Mouse (Mus musculus) heart, adult 8-10 months (tissue): ENCODE measurements around the gene Gm17087. TPM values are rescaled to one million over a fixed set of nuclear protein-coding genes. Genes with fewer than 3 reads are reported as not detected.

ENCODE experiments used
- DNase-seq: peaks from one replicate; pipeline ENCODE4 v3.0.0; 2022; ENCODE audit warnings: low spot score
- total RNA-seq, 4 experiments: library from RNA; stranded (reverse); gene quantifications; 2 replicates each; pipeline ENCODE4 v1.2.4; 2022

Gm17087 gene
- total RNA-seq: not detected

DNA sequence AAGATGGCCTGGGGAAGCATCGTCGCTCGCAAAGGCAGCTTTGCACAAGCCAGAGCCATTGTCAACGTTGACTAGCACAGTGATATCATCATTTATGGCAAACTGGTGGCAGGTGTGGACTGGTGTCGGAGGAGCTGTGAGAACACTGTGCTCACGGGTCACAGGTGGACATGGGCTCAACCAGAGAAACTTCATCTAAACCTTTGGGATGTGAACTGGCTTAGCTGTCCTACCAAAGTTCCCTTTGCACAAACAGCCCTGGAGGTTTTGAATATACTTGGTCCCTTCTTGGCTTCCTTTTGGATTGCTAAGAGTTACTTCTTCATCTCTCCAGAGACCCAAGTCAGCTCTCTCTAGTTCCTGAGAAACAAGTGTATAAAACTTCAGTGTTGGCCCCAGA lies at the start of gene Gm17087:
Gm17087 (minus strand) TSS at position 101 of the 400 bp plus-strand sequence.
- no peak for DNase-seq

DNA sequence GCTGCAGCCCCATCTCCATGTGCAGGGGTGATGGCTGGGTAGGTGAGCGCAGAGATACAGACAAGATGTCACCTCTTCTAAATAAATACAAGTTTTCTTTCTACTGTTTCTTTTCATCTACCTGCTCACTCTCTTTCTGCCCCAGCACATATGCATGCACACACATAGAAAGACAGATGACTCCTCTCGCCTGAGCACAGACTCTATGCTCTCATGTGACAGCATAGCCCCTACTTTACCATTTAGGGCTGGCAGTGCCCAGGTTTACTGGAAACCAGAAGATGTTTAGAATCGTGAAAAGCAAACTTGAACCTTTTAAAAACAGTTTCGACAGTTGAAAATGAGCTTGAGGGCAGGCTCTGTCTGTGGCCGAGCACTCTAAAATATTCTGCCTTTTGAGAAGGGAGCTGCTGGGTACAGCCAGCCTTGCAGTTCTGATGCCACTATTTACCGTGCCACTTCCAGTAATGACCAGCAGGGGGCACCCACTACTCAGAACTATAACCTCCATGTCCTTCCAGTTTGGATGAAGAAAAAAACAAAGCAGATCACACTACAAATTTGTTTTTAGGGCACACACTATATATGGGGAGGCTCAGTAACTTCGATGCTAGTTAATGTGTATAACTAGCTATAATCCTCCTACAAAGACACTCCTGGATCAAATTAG lies 47.3 kb upstream of the Gm17087 start:
- DNase-seq: peak; percentile 77

DNA sequence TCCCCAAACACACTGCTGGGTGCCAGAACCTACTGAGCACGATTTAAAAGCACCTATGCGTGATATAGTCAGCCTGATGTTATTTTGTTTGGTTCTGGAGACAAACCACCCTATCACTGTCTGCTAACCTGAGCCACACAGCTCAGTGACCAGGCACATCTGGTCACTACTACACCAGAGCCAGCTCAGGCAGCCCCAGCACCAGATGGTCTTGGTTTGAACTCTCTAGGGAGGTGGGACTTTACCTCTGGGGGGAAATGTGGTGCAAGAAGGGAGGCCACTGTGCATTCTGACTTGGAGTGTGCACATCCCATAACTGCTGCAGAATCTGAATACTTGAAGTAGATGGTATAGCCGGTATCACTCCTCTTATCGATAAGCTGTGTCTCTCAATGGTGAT lies 45.2 kb upstream of the Gm17087 start:
- DNase-seq: no peak

DNA sequence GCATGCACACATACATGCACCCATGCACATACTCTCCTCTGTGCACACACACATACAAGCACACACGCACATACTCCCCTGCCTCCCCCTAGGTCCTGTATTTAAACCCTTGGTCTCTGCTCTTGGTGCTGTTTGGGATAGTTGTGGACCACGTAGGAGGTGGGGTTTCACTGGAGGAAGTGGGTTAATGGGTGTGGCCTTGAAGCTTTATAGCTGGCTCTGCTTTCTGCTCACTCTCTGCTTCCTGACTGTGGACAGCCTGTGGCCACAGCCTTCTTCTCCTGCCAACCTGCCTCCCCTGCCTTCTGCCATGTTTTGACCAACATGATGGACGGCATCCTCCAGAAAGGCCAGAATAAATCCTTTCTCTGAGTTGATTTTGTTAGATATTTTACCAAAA lies 39.9 kb upstream of the Gm17087 start:
- DNase-seq: no peak

DNA sequence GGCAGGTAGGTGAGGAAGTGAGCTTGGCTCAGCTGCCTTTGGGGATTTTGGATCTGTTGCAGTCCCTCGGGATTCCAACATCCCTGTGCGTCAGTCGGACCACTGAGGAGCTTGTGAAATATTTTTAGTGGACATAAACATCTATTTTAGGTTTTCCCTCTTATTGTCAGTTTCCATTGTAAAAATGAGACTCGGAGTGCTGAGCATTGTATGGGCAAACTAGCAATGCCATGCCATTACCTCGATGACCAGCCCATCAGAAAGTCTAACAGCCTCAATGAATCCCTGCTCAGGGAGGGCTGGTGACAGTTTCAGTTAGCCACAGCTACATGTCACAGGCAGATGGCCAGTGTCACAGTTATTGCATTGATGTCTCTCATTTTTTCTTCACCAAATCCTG lies 39.2 kb upstream of the Gm17087 start:
- DNase-seq: no peak

DNA sequence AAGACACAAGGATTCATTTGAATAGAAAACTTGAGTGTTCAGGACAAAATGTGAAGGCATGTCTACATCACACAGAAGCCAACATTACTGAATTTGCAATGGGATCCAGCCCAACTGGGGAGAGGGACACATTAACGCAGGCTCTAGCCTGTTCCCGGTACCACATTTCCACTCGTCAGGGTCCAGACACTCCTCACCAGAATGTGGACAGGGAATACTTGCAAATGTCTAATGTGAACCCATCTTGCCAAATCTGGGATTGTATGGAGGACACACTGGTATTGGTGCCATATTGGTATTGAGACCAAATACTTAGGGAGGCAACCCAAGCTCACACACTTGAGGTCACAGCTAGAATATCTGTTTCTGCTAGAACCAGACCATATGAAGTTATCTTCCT lies 36.2 kb upstream of the Gm17087 start:
- DNase-seq: no peak

DNA sequence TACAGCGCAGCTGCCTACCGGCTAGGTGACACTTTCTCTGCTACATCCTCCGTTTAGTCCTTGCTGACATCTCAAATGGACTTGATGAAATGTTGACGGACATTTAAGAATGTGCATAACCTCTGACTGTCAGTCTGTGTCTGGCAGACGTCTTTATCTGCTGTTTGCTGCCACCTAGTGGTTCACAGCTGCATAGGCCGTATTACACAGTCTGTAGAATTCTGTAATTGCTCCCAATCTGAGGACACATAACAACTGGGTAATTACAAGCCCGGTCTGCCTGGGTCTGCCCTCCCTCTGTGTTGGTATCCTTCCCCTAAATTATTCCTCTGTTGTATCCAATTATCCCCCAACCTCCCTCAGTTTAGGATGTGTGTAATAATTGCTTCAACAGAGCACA lies 31.0 kb upstream of the Gm17087 start:
- peak; percentile 55 for DNase-seq

DNA sequence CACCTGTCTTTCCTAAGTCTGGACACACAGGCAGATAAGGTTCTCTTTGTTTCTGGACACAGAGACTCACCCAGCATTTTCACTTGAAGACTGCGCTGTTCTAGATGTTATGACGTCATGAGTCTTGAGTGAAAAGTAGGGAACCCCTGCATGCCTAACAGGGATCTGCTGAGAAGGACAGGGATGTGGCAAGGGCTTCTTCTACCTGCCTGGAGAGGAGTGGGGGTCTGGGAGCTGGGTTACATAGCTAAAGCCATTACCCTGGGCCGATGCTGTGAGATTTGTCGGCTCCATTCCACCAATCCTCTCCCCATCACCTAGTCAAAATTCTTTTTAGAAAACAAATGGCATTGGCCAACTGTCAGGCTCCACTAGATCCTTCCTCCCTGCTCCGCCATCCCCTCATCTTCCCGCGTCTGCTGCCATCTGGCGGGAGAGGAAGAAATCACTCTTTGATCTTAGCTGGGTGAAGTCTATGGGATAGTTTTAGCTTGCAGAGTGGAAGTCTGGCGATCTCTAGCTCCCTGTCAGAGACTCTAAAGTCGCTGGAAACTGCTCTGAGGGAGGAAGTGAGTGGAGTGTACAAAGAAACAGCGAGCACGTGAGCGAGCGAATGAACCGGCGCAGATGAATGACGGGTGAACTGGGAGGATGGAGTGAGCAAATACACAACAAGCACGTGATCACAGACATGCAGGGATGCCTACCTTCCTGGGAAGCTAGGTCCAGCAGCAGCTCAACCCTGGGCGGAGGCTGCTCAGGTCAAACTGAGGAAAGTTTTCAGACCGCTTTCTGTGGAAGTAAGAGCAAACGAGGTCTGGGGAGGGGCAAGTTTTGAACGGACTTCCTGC lies 25.9 kb upstream of the Gm17087 start:
- DNase-seq: peak; percentile 50

DNA sequence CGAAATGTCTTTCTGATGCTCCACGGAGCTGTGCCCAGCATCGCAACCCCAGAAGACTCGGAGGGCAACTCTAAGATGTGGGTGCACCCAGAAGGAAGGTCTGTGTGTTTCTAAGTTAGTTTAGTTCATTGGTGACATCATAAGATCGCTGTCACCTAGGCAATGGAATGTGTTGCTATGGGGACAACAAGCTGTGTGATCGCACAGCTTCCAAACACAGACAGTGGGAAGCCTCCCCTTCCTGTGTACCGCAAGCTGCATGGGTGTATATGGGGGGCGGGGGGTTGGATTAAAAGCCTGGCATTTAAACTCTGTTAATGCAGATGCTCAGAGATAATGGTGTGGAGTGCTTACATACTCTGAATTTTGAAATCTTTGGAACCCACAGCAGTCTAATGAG lies 14.8 kb upstream of the Gm17087 start:
- DNase-seq: no peak

DNA sequence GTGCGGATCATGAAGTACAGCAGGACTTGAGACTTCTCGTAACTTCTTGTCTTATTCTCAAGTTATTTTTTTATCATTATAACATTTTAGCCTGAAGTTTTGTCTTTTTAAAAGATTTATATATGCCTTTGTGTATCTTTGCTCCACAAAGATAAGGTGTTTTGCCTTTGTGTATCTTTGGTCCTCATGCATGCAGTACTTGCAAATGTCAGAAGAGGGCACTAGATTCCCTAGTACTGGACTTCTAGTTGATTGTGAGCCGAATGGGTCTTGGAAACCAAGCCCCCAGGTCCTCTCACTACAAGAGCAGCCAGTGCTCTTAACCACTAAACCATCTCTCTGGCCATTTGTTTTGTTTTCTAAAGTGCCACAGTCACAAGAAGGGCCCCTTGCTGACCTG lies 13.6 kb upstream of the Gm17087 start:
- DNase-seq: peak; percentile 19

DNA sequence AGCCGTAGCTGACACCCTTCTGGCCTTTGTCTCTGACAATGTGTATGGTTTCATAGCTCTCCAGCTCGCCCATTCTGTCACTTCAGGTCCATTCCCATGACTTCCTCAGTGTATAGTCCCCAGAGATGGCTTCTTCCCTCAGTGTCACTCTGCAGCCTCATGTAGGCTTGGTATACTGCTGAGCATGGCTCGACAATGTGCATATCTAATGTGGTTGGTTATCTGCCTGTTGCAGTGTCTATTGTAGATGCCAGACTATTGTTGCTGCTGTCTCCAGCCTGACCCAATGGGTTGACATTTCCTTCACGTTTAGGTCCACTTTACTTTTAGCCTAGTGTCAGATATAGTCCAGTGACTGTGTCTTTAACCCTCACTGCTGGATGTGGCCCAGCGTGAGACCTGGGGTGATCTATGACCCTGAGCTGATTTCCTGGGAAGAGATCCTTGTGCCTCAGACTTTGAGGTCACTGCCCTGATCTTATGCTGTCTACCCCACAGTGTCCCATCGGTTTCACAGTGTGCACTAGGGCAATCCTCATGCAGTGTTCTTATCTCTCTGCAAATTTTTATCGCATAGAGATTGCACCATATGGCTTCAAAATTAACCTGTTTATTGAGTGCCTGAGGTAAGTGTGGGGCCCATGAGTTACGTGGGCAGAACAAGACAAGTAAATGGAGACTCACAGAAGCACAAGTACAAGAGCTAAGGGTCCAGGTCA lies 7.0 kb upstream of the Gm17087 start:
- DNase-seq: no peak

DNA sequence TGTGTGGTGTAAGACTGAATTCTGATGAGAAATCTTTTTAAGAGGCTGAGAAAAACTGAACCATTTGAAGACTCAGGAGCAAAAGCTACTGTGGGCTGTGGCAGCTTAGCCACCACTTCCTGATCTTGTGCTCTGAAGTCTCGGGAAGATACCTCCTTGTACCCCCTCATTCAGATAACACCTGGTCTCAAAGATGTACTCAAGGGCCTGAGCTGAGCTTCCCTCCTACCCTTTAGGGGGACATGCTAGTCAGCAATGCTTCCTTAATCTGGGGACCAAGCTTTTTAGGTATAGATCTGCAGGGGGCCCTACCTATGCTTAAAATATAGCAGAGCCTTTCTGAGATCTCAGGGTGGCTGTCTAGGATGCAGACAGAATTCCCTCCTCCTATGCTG lies 3.9 kb downstream of the Gm17087 start:
- no peak for DNase-seq

DNA sequence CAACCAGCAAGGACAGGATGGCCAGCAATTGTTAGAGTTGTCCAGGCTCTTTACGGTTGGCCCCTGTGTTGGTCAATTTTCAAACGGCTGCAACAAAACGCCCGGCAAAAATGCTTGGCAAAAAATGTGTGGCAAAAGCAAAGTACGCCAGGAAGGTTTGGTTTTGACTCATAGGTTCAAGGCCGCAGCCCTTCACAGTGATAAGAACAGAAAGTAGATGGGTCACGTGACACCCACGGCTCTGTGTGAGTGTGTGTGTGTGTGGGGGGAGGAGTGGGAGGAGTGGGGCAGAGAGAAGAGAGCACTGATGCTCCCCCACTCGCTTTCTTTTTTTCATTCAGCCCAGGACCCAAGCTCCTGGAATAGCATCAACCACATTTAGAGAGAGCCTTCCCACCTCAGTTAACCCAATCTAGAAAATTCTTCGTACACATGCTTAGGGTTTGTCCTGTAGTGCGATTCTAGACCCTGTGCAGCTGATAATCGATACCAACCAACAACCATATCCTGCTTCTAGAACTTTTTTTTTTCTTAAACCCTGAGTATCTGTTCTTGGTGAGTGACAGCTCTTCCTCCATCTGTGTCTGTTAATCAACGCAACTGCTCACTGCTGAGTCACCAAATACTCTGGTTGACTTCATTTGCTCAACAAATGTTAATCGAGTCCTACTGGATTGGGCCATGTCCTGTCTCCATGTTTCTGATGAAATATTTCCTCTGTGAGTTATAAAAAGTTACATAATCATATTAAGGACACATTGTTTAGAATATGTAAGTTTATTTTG lies 4.5 kb downstream of the Gm17087 start:
- no peak for DNase-seq

DNA sequence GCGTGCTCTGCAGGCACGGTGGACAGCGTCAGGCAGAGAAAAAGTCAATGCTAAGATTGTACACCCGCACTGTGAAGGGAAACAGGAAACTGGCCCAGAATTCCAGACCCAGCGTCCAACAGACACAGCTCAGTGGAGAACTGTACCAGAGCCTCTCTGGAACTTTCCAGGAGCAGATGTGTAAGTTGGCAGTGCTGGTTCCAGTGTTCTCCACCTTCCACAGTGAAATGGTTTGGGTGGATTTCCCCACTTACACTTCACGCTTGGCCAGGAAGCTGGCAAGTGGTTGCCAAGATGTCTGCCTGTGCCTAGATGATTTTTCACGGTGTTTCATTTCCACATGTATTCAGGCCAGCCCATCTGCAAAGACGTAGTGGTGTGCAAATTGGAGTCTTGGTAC lies 8.8 kb downstream of the Gm17087 start:
- DNase-seq: no peak

DNA sequence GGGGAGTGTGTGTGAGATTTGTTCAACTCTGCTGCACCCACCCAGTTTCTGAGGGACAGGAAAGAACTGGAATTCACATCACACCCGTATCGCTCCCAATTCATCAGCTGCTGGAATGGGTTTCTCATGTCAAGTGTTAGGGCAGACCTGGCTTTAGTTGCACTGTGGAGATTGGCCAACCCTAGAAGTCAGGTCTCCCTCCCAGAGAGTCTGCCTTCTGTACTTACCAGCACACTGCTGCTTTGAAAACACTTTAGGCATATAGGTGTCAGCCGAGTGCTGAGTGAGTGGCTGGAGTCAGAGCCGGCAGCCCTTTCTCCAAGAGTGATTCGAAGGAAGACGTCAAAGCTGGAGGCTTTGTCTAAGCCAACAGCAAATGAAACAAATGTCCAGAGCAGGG lies 10.5 kb downstream of the Gm17087 start:
- no peak for DNase-seq

DNA sequence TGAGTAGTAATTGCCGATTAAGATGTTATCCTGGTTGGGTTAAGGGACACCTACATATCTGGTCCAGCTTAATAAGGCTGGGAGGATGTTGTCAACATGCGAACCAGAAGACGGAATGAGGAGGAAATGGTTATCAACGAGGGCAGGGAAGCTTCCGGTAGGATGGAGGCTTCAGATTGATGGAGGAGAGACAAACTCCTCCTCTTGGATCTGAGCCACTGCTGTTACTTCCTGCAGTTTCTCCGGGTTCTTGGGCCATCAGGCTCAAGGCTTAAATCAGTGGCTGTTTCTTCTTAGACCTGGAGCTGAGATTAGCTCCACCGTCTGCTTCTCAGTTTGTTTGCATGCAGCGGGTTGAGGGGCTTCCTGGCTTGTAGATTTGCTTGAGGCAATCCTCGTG lies 11.0 kb downstream of the Gm17087 start:
- DNase-seq: no peak

DNA sequence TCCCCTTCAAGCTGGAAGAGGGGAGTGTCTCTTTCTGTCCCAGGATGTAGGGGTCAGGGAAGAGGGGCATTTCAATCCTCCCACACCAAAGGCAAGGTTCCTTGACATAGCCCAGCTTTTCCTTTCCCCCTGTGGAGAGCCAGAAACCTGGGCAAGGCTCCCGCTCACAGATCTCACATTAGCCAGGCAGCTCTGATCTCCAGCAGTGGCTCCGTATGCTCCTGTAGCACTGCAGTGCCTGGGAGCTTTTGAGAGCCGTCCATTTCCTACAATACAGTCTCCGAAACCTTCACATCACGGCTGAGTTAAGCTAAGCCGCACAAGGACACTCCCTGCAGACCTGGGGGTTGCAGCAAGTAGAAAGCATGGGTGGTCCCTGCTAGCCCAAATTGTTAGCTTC lies 12.5 kb downstream of the Gm17087 start:
- DNase-seq: no peak

DNA sequence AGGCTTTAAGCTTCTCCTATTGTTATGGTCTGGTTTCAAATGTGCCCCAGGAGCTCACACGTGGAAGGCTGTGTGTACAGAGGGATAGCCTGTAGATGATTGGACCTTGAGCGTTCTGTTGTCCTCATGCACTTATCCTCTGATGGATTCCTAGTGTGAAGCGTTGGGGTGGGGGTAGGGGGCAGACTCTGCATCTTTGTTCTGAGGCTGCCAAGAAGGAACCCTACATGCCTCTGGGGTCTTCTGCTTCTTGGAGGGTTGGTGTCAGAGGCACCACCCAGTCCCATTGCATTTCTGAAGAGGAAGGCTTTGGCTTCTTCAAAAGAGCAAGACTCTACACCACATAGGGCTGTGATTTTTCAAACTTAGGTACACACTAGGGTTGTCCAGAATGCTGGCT lies 13.1 kb downstream of the Gm17087 start:
- no peak for DNase-seq

DNA sequence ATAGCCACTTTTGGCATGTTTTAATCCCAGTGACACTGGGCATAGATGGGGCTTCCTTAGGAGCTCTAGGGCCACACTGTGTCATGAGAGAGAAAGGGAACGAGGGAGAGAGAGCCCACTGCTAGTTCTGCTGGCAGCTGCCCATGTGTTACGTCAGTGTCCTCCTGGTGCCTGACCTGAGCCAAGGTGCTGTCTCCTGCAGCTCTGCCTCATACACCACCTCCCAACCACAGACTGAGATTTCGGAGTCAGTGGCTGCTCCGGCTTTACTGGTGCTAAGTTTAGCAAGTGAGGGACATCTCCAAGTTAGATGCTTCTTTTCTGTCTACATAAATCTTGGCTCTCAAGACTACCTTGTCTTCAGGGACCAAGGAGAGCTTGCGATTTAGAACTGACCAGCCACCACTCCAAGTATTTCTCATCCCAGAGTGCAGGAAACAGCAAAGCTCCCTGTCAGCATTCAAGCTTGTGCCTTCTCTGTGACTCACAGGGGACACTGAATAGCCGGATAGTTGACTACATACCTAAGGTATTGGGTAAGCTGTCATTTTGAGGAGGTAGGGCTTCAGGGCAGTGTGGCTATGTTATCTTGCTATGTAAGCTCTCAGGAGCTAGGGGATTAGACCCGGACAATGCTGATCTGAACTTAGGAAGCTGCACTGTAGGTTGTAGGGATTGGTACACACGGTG lies 14.3 kb downstream of the Gm17087 start:
- DNase-seq: no peak

DNA sequence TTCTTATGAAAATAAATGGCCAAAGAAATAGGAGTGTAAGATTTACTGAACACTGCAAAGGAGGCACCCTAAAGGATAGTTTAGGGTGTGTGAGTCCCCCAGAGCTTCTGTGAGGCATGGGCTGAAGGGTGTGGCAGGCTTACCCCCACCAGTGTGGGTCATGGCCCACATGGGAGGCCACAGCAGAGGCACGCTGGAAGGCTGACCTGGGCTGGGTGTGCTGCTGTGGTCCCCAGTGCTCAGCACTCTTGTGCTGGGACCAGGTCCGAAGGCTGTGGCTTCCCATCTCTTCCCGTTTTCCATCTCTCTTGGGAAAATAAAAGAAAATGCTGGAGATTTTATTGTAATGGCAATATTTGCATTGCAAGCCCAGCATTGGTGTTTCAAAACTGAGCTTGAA lies 15.1 kb downstream of the Gm17087 start:
- no peak for DNase-seq

DNA sequence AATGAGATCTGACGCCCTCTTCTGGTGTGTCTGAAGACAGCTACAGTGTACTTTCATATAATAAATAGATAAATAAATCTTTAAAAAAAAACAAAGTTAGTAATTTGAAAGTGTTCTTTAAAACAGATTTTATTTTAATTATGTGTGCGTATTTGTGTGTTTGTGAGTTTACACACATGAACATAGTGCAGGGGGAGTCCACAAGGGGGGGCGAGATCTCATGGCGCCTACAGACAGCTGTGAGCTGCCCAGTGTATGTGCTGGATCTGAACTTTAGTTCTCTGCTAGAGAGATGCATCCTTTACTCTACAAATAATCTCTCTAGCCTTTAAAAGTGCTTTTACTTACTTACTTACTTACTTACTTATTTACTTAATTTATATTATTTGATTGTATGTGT lies 18.0 kb downstream of the Gm17087 start:
- no peak for DNase-seq
